Mouse (Mus musculus): ENCODE measurements at regions not wholly inside any gene's neighbourhood (a gene's known extent, or its start where the extent isn't known, plus 50 kb on each side); places are given as distances from the start of the nearest gene placed in this dataset.

- Histone ChIP-seq H3K27me3 (0 out of 2 replicates have a peak, but pooled peaks cover 4% of the 10 kb centered on the region), H3K9ac (no peak overlapping the region), H3K4me1 (0 out of 2 replicates have a peak, but pooled peaks cover 5% of the 10 kb centered on the region), H3K36me3 (no peaks in the 10 kb centered on the region), H3K27ac (no peak overlapping the region), H3K4me2 (no peak overlapping the region), H3K4me3 (no peak overlapping the region), H3K9me3 (no peaks in the 10 kb centered on the region)
- WGBS, result 25% methylated on average over 3 of the region's 3 CpGs
- ATAC-seq (ENCODE audit: insufficient number of reproducible peaks, insufficient read depth, low FRiP score, low TSS enrichment, low read depth), result peak; percentile 69
Measured at GRCm38 (mm10) chr6:6657928-6658500, 79.6 kb upstream of the Sem1 start.

GRCm38 (mm10) chr6:6660072-6660471 lies 81.6 kb upstream of the Sem1 start:
- no peak overlapping the region for H3K4me2 ChIP-seq
- H3K4me1 ChIP-seq, result 0 out of 2 replicates have a peak, but pooled peaks cover 5% of the 10 kb centered on the region
- H3K4me3 ChIP-seq, result no peak overlapping the region
- 0 out of 2 replicates have a peak, but pooled peaks cover 4% of the 10 kb centered on the region for H3K27me3 ChIP-seq
- H3K9ac ChIP-seq, result no peak overlapping the region
- WGBS, result 47% methylated on average over 5 of the region's 5 CpGs
- H3K27ac ChIP-seq, result no peak overlapping the region
- H3K9me3 ChIP-seq, result no peaks in the 10 kb centered on the region
- no peak for ATAC-seq (ENCODE audit: insufficient number of reproducible peaks, insufficient read depth, low FRiP score, low TSS enrichment, low read depth)
- H3K36me3 ChIP-seq, result no peaks in the 10 kb centered on the region

GRCm38 (mm10) chr6:6666762-6667161 lies 88.3 kb upstream of the Sem1 start:
- Histone ChIP-seq H3K9me3 (no peaks in the 10 kb centered on the region), H3K27me3 (peaks cover 4% of the 10 kb centered on the region; the same call in 1 of the 2 replicates), H3K36me3 (no peaks in the 10 kb centered on the region), H3K4me1 (no peaks in the 10 kb centered on the region), H3K4me3 (no peak overlapping the region), H3K27ac (no peak overlapping the region), H3K4me2 (no peak overlapping the region), H3K9ac (no peak overlapping the region)
- ATAC-seq (ENCODE audit: insufficient number of reproducible peaks, insufficient read depth, low FRiP score, low TSS enrichment, low read depth), result no peak
- WGBS, result 88% methylated on average over 5 of the region's 5 CpGs

- Histone ChIP-seq H3K27ac (no peak overlapping the region), H3K4me1 (no peaks in the 10 kb centered on the region), H3K9me3 (no peaks in the 10 kb centered on the region), H3K36me3 (no peaks in the 10 kb centered on the region), H3K4me3 (no peak overlapping the region), H3K9ac (no peak overlapping the region), H3K27me3 (no peaks in the 10 kb centered on the region; the same call in 1 of the 2 replicates), H3K4me2 (no peak overlapping the region)
- 69% methylated on average over 5 of the region's 5 CpGs for WGBS
- ATAC-seq (ENCODE audit: insufficient number of reproducible peaks, insufficient read depth, low FRiP score, low TSS enrichment, low read depth), result no peak
Measured at GRCm38 (mm10) chr6:6689241-6689640, 110.8 kb upstream of the Sem1 start.

- Histone ChIP-seq H3K4me2 (no peak overlapping the region), H3K36me3 (no peaks in the 10 kb centered on the region), H3K9me3 (no peaks in the 10 kb centered on the region), H3K4me1 (no peaks in the 10 kb centered on the region), H3K4me3 (no peak overlapping the region), H3K27ac (no peak overlapping the region), H3K9ac (no peak overlapping the region), H3K27me3 (no peaks in the 10 kb centered on the region; the same call in 1 of the 2 replicates)
- 70% methylated on average over 5 of the region's 5 CpGs for WGBS
- no peak for ATAC-seq (ENCODE audit: insufficient number of reproducible peaks, insufficient read depth, low FRiP score, low TSS enrichment, low read depth)
Measured at GRCm38 (mm10) chr6:6690188-6690587, 111.7 kb upstream of the Sem1 start.

- no peak for ATAC-seq (ENCODE audit: insufficient number of reproducible peaks, insufficient read depth, low FRiP score, low TSS enrichment, low read depth)
- WGBS, result 87% methylated on average over 8 of the region's 8 CpGs
- Histone ChIP-seq H3K4me1 (no peaks in the 10 kb centered on the region), H3K9me3 (no peaks in the 10 kb centered on the region), H3K9ac (no peak overlapping the region), H3K27ac (no peak overlapping the region), H3K36me3 (no peaks in the 10 kb centered on the region), H3K4me3 (no peak overlapping the region), H3K4me2 (no peak overlapping the region), H3K27me3 (no peaks in the 10 kb centered on the region; the same call in 1 of the 2 replicates)
Measured at GRCm38 (mm10) chr6:6692056-6692770, 113.8 kb upstream of the Sem1 start.

GRCm38 (mm10) chr6:6695742-6696430 lies 117.4 kb upstream of the Sem1 start:
- ATAC-seq (ENCODE audit: insufficient number of reproducible peaks, insufficient read depth, low FRiP score, low TSS enrichment, low read depth), result no peak
- Histone ChIP-seq H3K27me3 (no peaks in the 10 kb centered on the region), H3K4me1 (no peaks in the 10 kb centered on the region), H3K4me2 (no peak overlapping the region), H3K9me3 (no peaks in the 10 kb centered on the region), H3K36me3 (no peaks in the 10 kb centered on the region), H3K27ac (no peak overlapping the region), H3K9ac (no peak overlapping the region), H3K4me3 (no peak overlapping the region)
- WGBS, result 69% methylated on average over 11 of the region's 11 CpGs

- no peak overlapping the region for H3K4me3 ChIP-seq
- 64% methylated on average over 10 of the region's 10 CpGs for WGBS
- H3K9ac ChIP-seq, result no peak overlapping the region
- no peaks in the 10 kb centered on the region for H3K4me1 ChIP-seq
- no peaks in the 10 kb centered on the region for H3K27me3 ChIP-seq
- no peak for ATAC-seq (ENCODE audit: insufficient number of reproducible peaks, insufficient read depth, low FRiP score, low TSS enrichment, low read depth)
- H3K4me2 ChIP-seq, result no peak overlapping the region
- H3K36me3 ChIP-seq, result no peaks in the 10 kb centered on the region
- H3K9me3 ChIP-seq, result no peaks in the 10 kb centered on the region
- H3K27ac ChIP-seq, result no peak overlapping the region
Measured at GRCm38 (mm10) chr6:6697418-6697979, 119.0 kb upstream of the Sem1 start.

GRCm38 (mm10) chr6:6706729-6707128 lies 128.3 kb upstream of the Sem1 start:
- Histone ChIP-seq H3K4me1 (no peaks in the 10 kb centered on the region), H3K27me3 (no peaks in the 10 kb centered on the region), H3K4me2 (no peak overlapping the region), H3K4me3 (no peak overlapping the region), H3K27ac (no peak overlapping the region), H3K9ac (no peak overlapping the region), H3K9me3 (no peaks in the 10 kb centered on the region), H3K36me3 (no peaks in the 10 kb centered on the region)
- 77% methylated on average over 4 of the region's 4 CpGs for WGBS
- no peak for ATAC-seq (ENCODE audit: insufficient number of reproducible peaks, insufficient read depth, low FRiP score, low TSS enrichment, low read depth)

GRCm38 (mm10) chr6:6709057-6709456 lies 130.6 kb upstream of the Sem1 start:
- Histone ChIP-seq H3K27ac (no peak overlapping the region), H3K4me1 (no peaks in the 10 kb centered on the region), H3K4me2 (no peak overlapping the region), H3K36me3 (no peaks in the 10 kb centered on the region), H3K27me3 (no peaks in the 10 kb centered on the region), H3K9me3 (no peaks in the 10 kb centered on the region), H3K4me3 (no peak overlapping the region), H3K9ac (no peak overlapping the region)
- WGBS, result 78% methylated on average over 3 of the region's 3 CpGs
- no peak for ATAC-seq (ENCODE audit: insufficient number of reproducible peaks, insufficient read depth, low FRiP score, low TSS enrichment, low read depth)

- H3K9me3 ChIP-seq, result no peaks in the 10 kb centered on the region
- H3K4me3 ChIP-seq, result no peak overlapping the region
- H3K27me3 ChIP-seq, result no peaks in the 10 kb centered on the region
- no peak overlapping the region for H3K4me2 ChIP-seq
- H3K9ac ChIP-seq, result no peak overlapping the region
- no peak for ATAC-seq (ENCODE audit: insufficient number of reproducible peaks, insufficient read depth, low FRiP score, low TSS enrichment, low read depth)
- WGBS, result 86% methylated on average over 3 of the region's 3 CpGs
- no peaks in the 10 kb centered on the region for H3K4me1 ChIP-seq
- no peaks in the 10 kb centered on the region for H3K36me3 ChIP-seq
- no peak overlapping the region for H3K27ac ChIP-seq
Measured at GRCm38 (mm10) chr6:6730259-6730658, 132.9 kb upstream of the Dlx6 start.

Measured in embryonic facial prominence, embryonic 13.5 days (tissue).